Comparison of ENCODE assay signal across 24 mouse cellular contexts in the genomic region with DNA sequence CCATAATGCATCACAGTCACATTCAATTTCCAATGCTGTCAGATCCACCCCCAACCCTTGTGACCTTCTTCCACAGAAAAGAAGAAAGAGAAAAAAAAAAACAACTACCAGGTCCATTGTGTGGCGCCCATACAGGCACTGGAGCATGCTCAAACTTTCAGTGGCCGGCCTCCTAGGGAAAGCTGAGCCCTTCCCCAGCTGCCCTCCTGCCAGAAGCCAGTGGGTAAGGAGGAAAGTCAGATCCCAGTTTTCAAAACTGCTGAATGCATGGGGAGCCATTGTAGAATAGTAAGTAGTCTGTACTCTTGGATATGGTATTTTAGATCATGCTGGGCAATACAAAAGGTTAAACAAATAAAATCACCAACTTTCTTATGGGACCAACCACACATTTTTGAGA.
A peak's percentile ranks its signal among the peaks of the same experiment; 100 is the strongest.
DNase-seq lines count a peak whose midpoint lies in the region; ATAC-seq and TF ChIP-seq lines count a peak whose summit lies in the region.
"Had no signal": no experiment of that assay in that cellular context is flagged by ENCODE, and none has a peak within 500 bp of the region (broad histone marks: within the 10 kb centered on the region; RNA-seq: fewer than 3 reads in every experiment).

No protein-coding gene starts in this region.

- H3K4me2 ChIP-seq in kidney, embryonic 14.5 days (replicated peaks; ENCODE audit: low read depth, low read length): no peak overlapping the region
- no peak overlapping the region for H3K4me2 ChIP-seq in neural tube, embryonic 11.5 days (ENCODE audit: low read depth)
- H3K4me2 ChIP-seq in midbrain, embryonic 14.5 days (ENCODE audit: low read length): no peak overlapping the region
- no peak overlapping the region for H3K4me2 ChIP-seq in heart, embryonic 12.5 days
- H3K4me2 ChIP-seq: heart, embryonic 13.5 days; intestine, embryonic 15.5 days; limb, embryonic 12.5 days; liver, embryonic 15.5 days; lung, embryonic 14.5 days had no signal

- WGBS in kidney, adult 2 months: 38% methylated on average over 2 of the region's 2 CpGs
- WGBS in kidney, embryonic 14.5 days: 61% methylated on average over 2 of the region's 2 CpGs
- WGBS in neural tube, embryonic 11.5 days: 37% methylated on average over 2 of the region's 2 CpGs
- WGBS in midbrain, embryonic 14.5 days: 14% methylated on average over 2 of the region's 2 CpGs
- 76% methylated on average over 2 of the region's 2 CpGs for WGBS in heart, embryonic 12.5 days

- no peak for DNase-seq in kidney, adult 2 months
- DNase-seq in neural tube, embryonic 11.5 days (ENCODE audit: low spot score): no peak
- no peak for DNase-seq in neural tube, embryonic 10.5 days (ENCODE audit: extremely low spot score, low spot score)
- DNase-seq in midbrain, embryonic 14.5 days: peak; percentile 20
- no peak for DNase-seq in adrenal gland, postnatal 25 days
- DNase-seq: adrenal gland, adult 2 months; B cell, adult 2 months; cerebellum, adult 8-10 months; heart, adult 2 months; heart, postnatal 10 days; lung, embryonic 14.5 days; lung, postnatal 14 days; right cerebral cortex, postnatal 25 days; thymus, postnatal 14 days had no signal

- no peak overlapping the region for H3K4me3 ChIP-seq in kidney, adult 2 months (ENCODE audit: insufficient read depth, low read depth, low read length)
- H3K4me3 ChIP-seq in kidney, embryonic 14.5 days (ENCODE audit: low read length): no peak overlapping the region
- no peak overlapping the region for H3K4me3 ChIP-seq in neural tube, embryonic 11.5 days (ENCODE audit: low read depth, low read length)
- no peak overlapping the region for H3K4me3 ChIP-seq in midbrain, embryonic 14.5 days (replicated peaks; ENCODE audit: low read depth, low read length)
- H3K4me3 ChIP-seq in heart, embryonic 12.5 days: no peak overlapping the region
- H3K4me3 ChIP-seq: erythroblast, embryonic 14.5 days; heart, adult 2 months; heart, embryonic 13.5 days; intestine, embryonic 15.5 days; limb, embryonic 12.5 days; liver, embryonic 15.5 days; myocyte had no signal

- no peak for TF ChIP-seq CTCF in kidney, adult 2 months (conservative IDR thresholded peaks at IDR 0.05; ENCODE audit: insufficient read depth, insufficient read length, low read depth, low read length)

- no peaks in the 10 kb centered on the region for H3K27me3 ChIP-seq in kidney, adult 2 months (replicated peaks; ENCODE audit: control insufficient read depth, insufficient read depth, low read length)
- H3K27me3 ChIP-seq in kidney, embryonic 14.5 days (ENCODE audit: control insufficient read depth, insufficient read depth, low read length): no peaks in the 10 kb centered on the region
- H3K27me3 ChIP-seq in neural tube, embryonic 11.5 days (ENCODE audit: control insufficient read depth, insufficient read depth, low read length): no peaks in the 10 kb centered on the region
- no peaks in the 10 kb centered on the region for H3K27me3 ChIP-seq in midbrain, embryonic 14.5 days (ENCODE audit: control insufficient read depth, insufficient read depth, low read length)
- no peaks in the 10 kb centered on the region for H3K27me3 ChIP-seq in heart, embryonic 12.5 days (replicated peaks)
- H3K27me3 ChIP-seq: heart, embryonic 13.5 days; intestine, embryonic 15.5 days; limb, embryonic 12.5 days; liver, embryonic 15.5 days had no signal

- no peak overlapping the region for H3K9ac ChIP-seq in kidney, embryonic 14.5 days (ENCODE audit: low read depth, low read length)
- no peak overlapping the region for H3K9ac ChIP-seq in neural tube, embryonic 11.5 days (ENCODE audit: low read length)
- no peak overlapping the region for H3K9ac ChIP-seq in midbrain, embryonic 14.5 days (replicated peaks; ENCODE audit: low read length)
- H3K9ac ChIP-seq in heart, embryonic 12.5 days: no peak overlapping the region
- H3K9ac ChIP-seq: heart, embryonic 13.5 days; intestine, embryonic 15.5 days; limb, embryonic 12.5 days; liver, embryonic 15.5 days; lung, embryonic 14.5 days had no signal

- TF ChIP-seq POLR2A in kidney, adult 2 months (IDR thresholded peaks at IDR 0.05; ENCODE audit: low read depth, low read length): no peak

- peaks cover 25% of the 10 kb centered on the region for H3K4me1 ChIP-seq in kidney, adult 2 months (ENCODE audit: control insufficient read depth, insufficient read depth, low read length)
- no peaks in the 10 kb centered on the region for H3K4me1 ChIP-seq in kidney, embryonic 14.5 days (ENCODE audit: control insufficient read depth, insufficient read depth, low read length)
- 0 out of 2 replicates have a peak, but pooled peaks cover 2% of the 10 kb centered on the region for H3K4me1 ChIP-seq in neural tube, embryonic 11.5 days (ENCODE audit: control insufficient read depth, insufficient read depth, low read length)
- H3K4me1 ChIP-seq in midbrain, embryonic 14.5 days (ENCODE audit: control insufficient read depth, insufficient read depth, low read length): 0 out of 2 replicates have a peak, but pooled peaks cover 3% of the 10 kb centered on the region
- no peaks in the 10 kb centered on the region for H3K4me1 ChIP-seq in heart, embryonic 12.5 days (replicated peaks)
- H3K4me1 ChIP-seq: intestine, embryonic 15.5 days; liver, embryonic 15.5 days had no signal

- no peaks in the 10 kb centered on the region for H3K36me3 ChIP-seq in kidney, adult 2 months (ENCODE audit: control insufficient read depth, insufficient read depth, low read length)
- no peaks in the 10 kb centered on the region for H3K36me3 ChIP-seq in kidney, embryonic 14.5 days (ENCODE audit: control insufficient read depth, insufficient read depth, low read length)
- H3K36me3 ChIP-seq in neural tube, embryonic 11.5 days (ENCODE audit: control insufficient read depth, insufficient read depth, low read length): no peaks in the 10 kb centered on the region
- no peaks in the 10 kb centered on the region for H3K36me3 ChIP-seq in midbrain, embryonic 14.5 days (ENCODE audit: control insufficient read depth, insufficient read depth, low read length)
- no peaks in the 10 kb centered on the region for H3K36me3 ChIP-seq in heart, embryonic 12.5 days
- H3K36me3 ChIP-seq: heart, embryonic 13.5 days; intestine, embryonic 15.5 days; limb, embryonic 12.5 days; liver, embryonic 15.5 days had no signal

- no peaks in the 10 kb centered on the region for H3K9me3 ChIP-seq in kidney, embryonic 14.5 days (ENCODE audit: control insufficient read depth, low read length)
- H3K9me3 ChIP-seq in neural tube, embryonic 11.5 days (ENCODE audit: control insufficient read depth, low read length): no peaks in the 10 kb centered on the region
- no peaks in the 10 kb centered on the region for H3K9me3 ChIP-seq in midbrain, embryonic 14.5 days (ENCODE audit: control insufficient read depth, low read length)
- H3K9me3 ChIP-seq in heart, embryonic 12.5 days (replicated peaks): no peaks in the 10 kb centered on the region
- H3K9me3 ChIP-seq: heart, embryonic 13.5 days; intestine, embryonic 15.5 days; limb, embryonic 12.5 days; liver, embryonic 15.5 days had no signal

- ATAC-seq in kidney, embryonic 14.5 days (ENCODE audit: low FRiP score, low TSS enrichment): no peak
- ATAC-seq in neural tube, embryonic 11.5 days (ENCODE audit: insufficient read depth, low FRiP score, low TSS enrichment): peak; percentile 21; the same call in 1 of the 2 replicates
- no peak for ATAC-seq in midbrain, embryonic 14.5 days (ENCODE audit: low FRiP score, low TSS enrichment)
- ATAC-seq in heart, embryonic 12.5 days (ENCODE audit: insufficient number of reproducible peaks, low FRiP score): no peak
- ATAC-seq: activated CD4-positive, CD25-positive, alpha-beta regulatory T cell, adult 4 months; forebrain, embryonic 16.5 days; intestine, embryonic 15.5 days had no signal

- H3K27ac ChIP-seq in kidney, adult 2 months (ENCODE audit: insufficient read depth, low read depth, low read length): peak overlapping the region; percentile 68; the same call in 1 of the 2 replicates
- H3K27ac ChIP-seq in kidney, embryonic 14.5 days (ENCODE audit: low read depth, low read length): no peak overlapping the region
- no peak overlapping the region for H3K27ac ChIP-seq in neural tube, embryonic 11.5 days (ENCODE audit: low read depth, low read length)
- H3K27ac ChIP-seq in midbrain, embryonic 14.5 days (replicated peaks; ENCODE audit: low read depth, low read length): no peak overlapping the region
- H3K27ac ChIP-seq in heart, embryonic 12.5 days (ENCODE audit: poor library complexity, severe bottlenecking): no peak overlapping the region
- H3K27ac ChIP-seq: heart, adult 2 months; heart, embryonic 13.5 days; intestine, embryonic 15.5 days; limb, embryonic 12.5 days; liver, embryonic 15.5 days had no signal
